Mouse (Mus musculus): Measurements from ENCODE around the gene Txndc12.

Txndc12 gene

GRCm38 (mm10) chr4:108834115-108834970, at the start of gene Txndc12:
Gene Txndc12, plus strand, starts transcription at chr4:108834601.
- peak; percentile 96 for DNase-seq

- DNase-seq = peak; percentile 6
These were observed 45.0 kb upstream of the Txndc12 start for GRCm38 (mm10) chr4:108789258-108789936.

- no peak for DNase-seq
These were observed 43.9 kb upstream of the Txndc12 start for GRCm38 (mm10) chr4:108790507-108790906.

DNA sequence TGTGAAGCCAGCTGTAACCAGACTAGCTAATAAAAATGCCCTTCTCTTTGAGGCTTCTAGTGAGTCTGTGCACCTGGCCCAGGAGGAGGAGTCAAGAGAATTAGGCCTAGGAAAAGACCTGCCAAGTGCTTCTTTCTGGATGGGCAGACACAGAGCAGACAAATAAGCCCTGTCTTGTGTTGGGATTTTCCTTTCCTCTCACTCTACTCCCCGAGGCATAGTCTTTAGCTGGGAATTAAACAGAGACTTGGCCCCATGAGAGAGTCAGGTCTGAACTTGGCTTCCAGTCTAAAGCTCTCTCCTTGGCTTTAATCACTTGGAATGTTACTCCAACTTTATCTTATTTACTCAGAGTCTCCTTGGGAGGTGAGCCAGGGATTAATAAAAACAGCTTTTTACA, 40.5 kb upstream of the Txndc12 start:
- DNase-seq = peak; percentile 14

- peak; percentile 33 for DNase-seq
These were observed 37.7 kb upstream of the Txndc12 start for GRCm38 (mm10) chr4:108796701-108797100.

DNA sequence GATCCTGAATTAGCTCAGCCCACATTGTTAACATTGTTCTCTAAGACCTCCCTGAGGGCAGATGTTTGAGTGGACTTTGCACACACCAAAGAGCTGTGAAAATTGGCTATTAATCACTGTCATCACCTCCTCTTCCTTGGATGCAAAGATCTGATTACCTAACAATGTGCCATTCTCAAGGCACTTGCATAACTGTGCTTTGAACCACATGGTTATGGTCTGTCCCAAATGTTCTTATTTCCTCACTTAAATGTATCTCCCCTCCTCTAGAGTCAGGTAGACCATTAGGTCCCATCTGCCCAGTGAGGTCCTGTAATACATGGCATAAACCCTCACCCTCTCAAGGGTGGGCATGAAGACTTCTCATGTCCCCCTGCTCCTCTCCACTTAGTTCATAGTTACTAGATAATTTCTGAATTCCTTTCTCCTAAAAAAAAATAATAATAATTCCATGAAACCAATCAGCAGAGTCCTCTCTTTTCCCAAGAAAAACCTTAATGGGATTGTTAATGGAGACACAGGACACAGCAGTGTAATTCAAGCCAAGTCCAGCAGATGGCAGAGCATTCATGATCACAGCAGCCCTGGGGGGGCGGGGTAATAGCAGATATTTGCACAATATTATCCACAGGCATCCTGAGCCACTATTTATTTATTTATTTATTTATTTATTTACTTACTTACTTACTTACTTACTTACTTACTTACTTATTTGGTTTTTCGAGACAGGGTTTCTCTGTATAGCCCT, 36.1 kb upstream of the Txndc12 start:
- peak; percentile 93 for DNase-seq

- DNase-seq = no peak
These were observed 30.9 kb upstream of the Txndc12 start for GRCm38 (mm10) chr4:108803535-108803934.

DNA sequence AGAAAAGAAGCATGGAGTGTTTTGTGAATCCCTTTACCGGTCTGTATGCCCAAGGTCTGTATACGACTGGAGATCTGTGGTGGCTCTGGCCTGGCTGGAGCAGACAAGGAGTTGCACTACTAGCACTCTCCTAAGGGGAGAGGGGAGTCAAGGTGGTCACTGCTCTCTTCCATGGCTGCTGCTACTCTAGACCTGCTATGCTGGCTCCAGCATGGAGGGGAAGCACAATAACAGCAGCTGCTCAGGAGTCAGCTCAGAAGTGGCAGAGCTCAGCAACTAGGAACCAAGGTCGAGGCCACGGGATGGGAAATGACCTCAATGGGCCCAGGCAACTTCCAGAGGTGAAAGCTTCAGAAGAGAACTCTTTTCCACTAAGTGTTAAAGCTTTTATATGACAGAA, 23.3 kb upstream of the Txndc12 start:
- no peak for DNase-seq

DNA sequence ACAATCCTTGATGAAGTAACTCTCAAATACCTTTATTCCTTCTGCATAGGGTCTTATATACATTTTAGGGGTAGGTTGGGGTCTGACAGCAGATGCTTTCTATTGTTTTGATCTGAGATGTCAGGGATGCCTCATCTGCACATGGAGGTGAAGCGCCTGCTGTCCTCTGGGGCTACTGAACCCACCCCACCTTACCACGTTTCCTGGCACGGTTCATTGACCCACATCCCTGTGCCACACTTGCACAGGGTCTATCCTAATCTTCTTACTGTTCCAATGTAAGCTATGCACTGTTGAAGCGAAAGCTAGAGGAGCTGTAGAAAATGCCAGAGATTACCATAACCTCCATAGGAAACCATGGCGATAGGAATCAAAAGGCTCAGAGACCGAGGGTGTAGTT, 22.9 kb upstream of the Txndc12 start:
- DNase-seq = no peak

GRCm38 (mm10) chr4:108825677-108826076, 8.7 kb upstream of the Txndc12 start:
- peak; percentile 51 for DNase-seq

GRCm38 (mm10) chr4:108826096-108826495, 8.3 kb upstream of the Txndc12 start:
- DNase-seq = no peak

DNA sequence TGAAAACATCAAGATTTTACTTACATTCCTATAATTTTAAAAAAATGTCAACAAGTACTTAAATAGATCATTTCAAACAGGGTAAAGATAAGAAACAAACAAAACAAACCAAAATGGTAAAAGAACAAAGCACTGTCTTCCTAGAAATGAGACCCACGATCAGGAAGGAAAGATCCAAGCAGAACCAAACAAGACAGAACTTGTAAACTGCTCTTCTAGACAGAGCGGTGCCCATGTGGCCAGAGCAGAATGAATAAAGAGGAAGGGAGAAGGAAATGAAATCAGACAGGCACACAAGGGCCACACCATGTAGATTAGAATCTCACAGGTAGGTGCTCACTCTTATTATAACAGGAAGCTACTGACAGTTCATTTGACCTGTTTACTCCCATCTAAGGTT, 7.8 kb upstream of the Txndc12 start:
- no peak for DNase-seq

- DNase-seq = no peak
These were observed 3.7 kb upstream of the Txndc12 start for GRCm38 (mm10) chr4:108830698-108831097.

DNA sequence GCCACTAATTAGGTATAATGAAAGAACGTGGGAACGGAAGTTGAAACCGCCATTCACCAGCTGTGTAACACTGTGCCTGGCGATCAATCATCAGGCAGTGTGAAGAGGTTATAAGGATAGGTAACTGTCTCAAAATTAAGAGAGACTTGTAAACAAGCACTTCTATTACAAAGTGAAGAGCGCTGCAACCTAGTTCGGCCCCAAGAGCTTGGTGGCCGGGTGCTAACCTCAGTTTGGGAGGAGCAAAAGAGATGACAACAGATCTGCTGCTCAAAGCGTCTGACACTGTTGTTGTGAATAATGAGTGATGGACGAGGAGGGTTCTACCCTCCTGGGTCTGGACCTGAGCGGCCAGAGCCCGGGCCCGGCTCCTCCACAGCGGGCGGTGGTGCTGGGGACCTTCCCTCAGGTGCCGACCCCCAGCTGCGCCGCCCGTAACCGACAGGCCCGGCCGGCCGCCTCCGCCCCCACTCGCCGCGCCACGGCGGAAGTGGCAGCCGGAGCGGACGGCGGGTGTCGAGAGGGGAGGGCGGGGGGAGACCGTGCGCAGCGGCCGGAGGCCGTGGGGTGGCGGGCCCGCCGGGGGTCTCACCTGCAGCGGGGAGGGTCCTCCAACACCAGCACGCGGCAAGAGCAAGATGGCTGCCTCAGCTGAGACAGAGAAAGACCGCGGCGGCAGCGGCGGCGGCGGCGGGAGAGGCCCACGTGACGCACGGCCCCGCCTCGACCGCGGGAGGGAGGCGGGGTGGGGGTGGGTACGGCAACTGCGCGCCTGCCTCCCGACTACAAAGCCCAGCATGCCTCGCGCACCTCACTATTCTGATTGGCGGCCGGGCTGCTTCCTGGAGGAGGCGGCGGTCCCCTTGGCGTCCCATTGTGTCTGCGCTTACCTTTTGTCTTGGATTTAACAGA, 1.2 kb upstream of the Txndc12 start, which contains the start of gene Btf3l4:
Gene Btf3l4 (minus strand): TSS at position 699 of the 912 bp plus-strand sequence.
- DNase-seq = peak; percentile 94

GRCm38 (mm10) chr4:108833828-108834114, 630 bp upstream of the Txndc12 start:
- DNase-seq = no peak

DNA sequence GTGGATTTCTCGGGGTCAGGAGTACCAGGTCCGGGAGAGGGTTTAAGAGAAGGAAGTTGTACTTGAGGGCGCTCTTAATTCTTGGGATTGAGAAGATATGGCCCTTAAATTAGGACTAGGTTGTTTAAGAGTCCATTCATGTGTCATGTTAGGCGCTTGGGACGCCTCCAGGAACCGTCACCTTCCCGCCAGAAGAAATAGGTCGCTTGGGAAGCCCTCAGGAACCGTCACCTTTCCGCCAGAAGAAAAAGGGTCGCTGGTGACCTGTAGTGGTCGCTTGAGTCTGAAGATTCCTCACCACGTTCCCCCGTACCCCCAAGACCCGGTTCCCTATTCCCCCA, 540 bp downstream of the Txndc12 start:
- peak; percentile 12 for DNase-seq

- DNase-seq = no peak
These were observed 1.1 kb downstream of the Txndc12 start for GRCm38 (mm10) chr4:108835496-108835895.

DNA sequence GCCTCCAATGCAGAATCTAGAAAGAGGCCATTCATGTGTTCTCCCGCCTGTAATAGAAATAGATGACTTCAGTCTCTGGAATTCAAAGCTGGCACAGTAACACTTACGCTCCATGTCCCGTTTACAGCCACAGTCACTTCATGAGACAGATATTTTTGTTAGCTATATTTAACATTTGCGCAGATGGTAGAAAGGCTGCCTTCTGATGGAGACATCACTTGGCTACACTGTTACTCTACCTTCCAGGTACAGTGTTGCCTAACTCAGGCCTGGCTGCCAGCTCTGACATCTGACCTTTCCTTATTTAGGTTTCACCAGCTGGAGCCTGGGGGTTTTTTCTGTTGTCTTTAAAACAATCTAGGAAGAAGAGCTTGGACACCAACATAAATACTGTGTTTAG, 3.6 kb downstream of the Txndc12 start:
- DNase-seq = peak; percentile 10

- peak; percentile 16 for DNase-seq
These were observed 7.6 kb downstream of the Txndc12 start for GRCm38 (mm10) chr4:108841920-108842578.

DNA sequence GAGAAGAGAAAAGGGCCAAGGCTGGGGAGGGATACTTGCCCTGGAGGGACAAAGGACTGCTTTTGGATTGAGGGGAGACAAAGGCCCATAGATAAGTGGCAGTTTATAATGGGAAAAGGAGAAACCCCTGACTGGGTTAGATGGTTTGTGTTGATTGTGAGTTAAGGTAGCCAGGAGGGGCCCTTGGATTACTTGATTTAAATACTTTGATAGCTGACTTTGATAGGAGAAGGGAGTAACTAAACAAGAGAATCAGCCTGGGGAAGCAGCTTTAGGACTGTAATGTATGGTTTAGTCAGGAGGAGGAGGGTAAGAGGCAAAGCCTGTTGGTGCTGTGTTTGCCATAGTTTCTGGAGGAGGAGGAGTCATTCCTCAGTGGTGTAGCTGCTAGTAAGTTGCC, 8.9 kb downstream of the Txndc12 start:
- no peak for DNase-seq

DNA sequence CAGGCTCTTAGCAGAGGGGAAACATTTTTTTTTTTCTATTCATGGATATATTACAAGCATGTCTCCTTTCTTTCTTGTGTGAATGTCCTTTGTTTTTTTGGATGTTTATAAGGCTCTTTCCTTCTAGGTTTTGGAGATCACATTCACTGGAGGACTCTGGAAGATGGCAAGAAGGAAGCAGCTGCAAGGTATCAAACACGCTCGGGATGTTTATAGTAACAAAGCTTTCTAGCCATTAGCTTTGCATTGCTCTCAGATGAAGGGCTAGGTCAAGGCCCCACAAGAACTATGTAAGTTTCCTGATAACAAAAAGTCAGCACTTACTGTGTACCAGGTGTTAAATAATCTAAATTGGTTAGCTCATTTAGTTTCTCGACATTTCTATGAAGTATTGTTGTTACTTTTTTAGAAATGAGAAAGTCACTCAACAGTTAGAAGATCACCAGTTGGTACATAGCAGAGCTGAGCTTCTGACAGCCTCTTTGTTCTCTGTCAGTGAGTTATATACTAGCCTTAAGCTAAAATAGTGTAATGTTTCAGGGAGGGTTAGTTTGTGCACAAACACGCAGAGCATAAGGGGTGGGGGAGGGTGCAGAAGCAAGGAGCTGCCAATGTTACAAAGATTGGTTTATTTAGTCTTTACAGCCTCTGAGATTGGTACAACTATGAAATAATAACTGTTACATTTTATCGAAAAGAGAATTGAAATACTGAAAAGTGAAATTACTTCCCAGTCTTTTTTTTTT, 11.6 kb downstream of the Txndc12 start:
- no peak for DNase-seq

All from lung, postnatal 36 days (tissue).